Mouse (Mus musculus) liver, embryonic 14.5 days (tissue): ENCODE data around the gene Nudt21.

Source experiments
- CTCF ChIP-seq: IDR thresholded peaks from 2 replicates; pipeline ENCODE4 v1.5.1; 2016; ENCODE audit warnings: antibody characterized with exemption, low read depth, control low read depth
- EP300 ChIP-seq: IDR thresholded peaks from 2 replicates; pipeline ENCODE4 v1.6.1; 2016; ENCODE audit warnings: antibody characterized with exemption, low read depth

- no peak for TF ChIP-seq EP300
- no peak for TF ChIP-seq CTCF
These were observed 975 bp upstream of the Nudt21 start for GRCm38 (mm10) chr8:94037806-94038205.
